Mouse (Mus musculus) heart, embryonic 13.5 days (tissue): ENCODE measurements around the gene Psma7. TPM values are rescaled to one million over a fixed set of nuclear protein-coding genes. Genes with fewer than 3 reads are reported as not detected.

Experiments used
- ATAC-seq: fragments of 200-750 bp; cut with Nextera tagmentation; 2 replicates; pipeline ENCODE4 v1.8.0; 2017; ENCODE audit warnings: moderate TSS enrichment; ENCODE audit not compliant: insufficient number of reproducible peaks, low FRiP score, low TSS enrichment; ENCODE audit errors: extremely low read depth
- H3K27ac ChIP-seq: fragments of 300-500 bp; sonication (generic); replicated peaks from 2 replicates; pipeline ENCODE4 v1.5.1; 2015; ENCODE audit warnings: moderate library complexity, mild to moderate bottlenecking, inconsistent platforms
- H3K27me3 ChIP-seq: fragments of 300-500 bp; sonication (generic); replicated peaks from 2 replicates; pipeline ENCODE4 v1.6.1; 2015; ENCODE audit warnings: mild to moderate bottlenecking, inconsistent platforms
- H3K36me3 ChIP-seq: fragments of 300-500 bp; sonication (generic); 2 replicates; pipeline ENCODE4 v1.6.1; 2015; ENCODE audit warnings: mild to moderate bottlenecking, inconsistent platforms
- H3K4me1 ChIP-seq: fragments of 300-500 bp; sonication (generic); 2 replicates; pipeline ENCODE4 v1.6.1; 2015; ENCODE audit warnings: inconsistent platforms
- H3K4me2 ChIP-seq: fragments of 300-500 bp; sonication (generic); 2 replicates; pipeline ENCODE4 v1.6.1; 2015; ENCODE audit warnings: inconsistent platforms, mild to moderate bottlenecking, moderate library complexity
- H3K4me3 ChIP-seq: fragments of 300-500 bp; sonication (generic); 2 replicates; pipeline ENCODE4 v1.5.1; 2015; ENCODE audit warnings: moderate library complexity, mild to moderate bottlenecking, inconsistent platforms
- H3K9ac ChIP-seq: fragments of 300-500 bp; sonication (generic); 2 replicates; pipeline ENCODE4 v1.6.1; 2015; ENCODE audit warnings: inconsistent platforms, mild to moderate bottlenecking, moderate library complexity
- H3K9me3 ChIP-seq: fragments of 300-500 bp; sonication (generic); 2 replicates; pipeline ENCODE4 v1.6.1; 2016; ENCODE audit warnings: inconsistent platforms
- WGBS: fragments of 180-500 bp; shearing (Covaris S2); methylation state at CpG from one replicate; pipeline ENCODE4 v1.1.7; 2015; ENCODE audit warnings: mixed read lengths; 5-methylcytosine and 5-hydroxymethylcytosine counted together
- polyA plus RNA-seq: library from polyadenylated mRNA; unstranded; fragments of >200 nt; fragmentation: Nextera tagmentation; extraction: Ambion mirVana; gene quantifications from 2 replicates; pipeline ENCODE4 v1.2.1, GENCODE M21; 2015

Psma7 gene
- polyA plus RNA-seq, 1 experiment from 2014 or later, result 382 TPM

DNA sequence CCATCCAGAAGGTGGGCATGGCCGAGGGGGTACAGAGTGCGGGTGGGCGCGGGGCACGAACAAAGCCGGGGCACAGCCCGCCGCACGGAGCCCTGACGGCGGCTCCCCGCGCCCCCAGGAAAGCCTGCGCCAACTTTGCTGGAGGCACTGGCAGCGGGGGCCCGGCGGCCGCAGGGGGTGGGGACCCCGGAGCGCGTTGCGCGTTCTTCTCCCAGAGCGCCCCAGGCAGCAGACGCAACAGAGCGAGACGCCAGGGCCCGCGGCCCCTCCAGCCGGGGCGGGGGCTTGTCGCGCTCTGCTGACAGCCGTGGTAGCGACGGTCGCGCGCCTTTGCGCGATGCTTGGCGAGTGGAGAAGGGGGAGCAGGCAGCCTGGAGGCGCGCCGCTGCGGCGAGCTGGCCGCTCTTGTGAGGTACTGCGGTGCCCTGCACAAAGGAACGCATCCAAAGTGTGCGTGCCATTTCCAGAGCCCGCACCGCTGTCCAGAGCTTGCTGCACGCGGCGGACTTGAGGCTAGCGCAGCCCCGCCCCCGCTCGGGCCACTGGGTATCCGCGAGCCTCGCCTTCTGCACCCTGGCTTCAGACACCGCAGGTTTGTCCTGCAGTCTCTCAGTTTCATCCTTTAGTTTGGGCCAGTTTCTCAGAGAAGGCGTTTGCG lies 754 bp upstream of the Psma7 start:
- Histone ChIP-seq H3K4me2 (peak overlapping the region; percentile 84), H3K4me1 (peaks cover 31% of the 10 kb centered on the region), H3K27ac (peak overlapping the region; percentile 92), H3K36me3 (peaks cover 24% of the 10 kb centered on the region), H3K27me3 (no peaks in the 10 kb centered on the region), H3K4me3 (peak overlapping the region; percentile 99), H3K9me3 (no peaks in the 10 kb centered on the region), H3K9ac (peak overlapping the region; percentile 96)
- peak; percentile 31; the same call in 1 of the 2 replicates for ATAC-seq
- WGBS, result under 1% methylated on average over 66 of the region's 66 CpGs

DNA sequence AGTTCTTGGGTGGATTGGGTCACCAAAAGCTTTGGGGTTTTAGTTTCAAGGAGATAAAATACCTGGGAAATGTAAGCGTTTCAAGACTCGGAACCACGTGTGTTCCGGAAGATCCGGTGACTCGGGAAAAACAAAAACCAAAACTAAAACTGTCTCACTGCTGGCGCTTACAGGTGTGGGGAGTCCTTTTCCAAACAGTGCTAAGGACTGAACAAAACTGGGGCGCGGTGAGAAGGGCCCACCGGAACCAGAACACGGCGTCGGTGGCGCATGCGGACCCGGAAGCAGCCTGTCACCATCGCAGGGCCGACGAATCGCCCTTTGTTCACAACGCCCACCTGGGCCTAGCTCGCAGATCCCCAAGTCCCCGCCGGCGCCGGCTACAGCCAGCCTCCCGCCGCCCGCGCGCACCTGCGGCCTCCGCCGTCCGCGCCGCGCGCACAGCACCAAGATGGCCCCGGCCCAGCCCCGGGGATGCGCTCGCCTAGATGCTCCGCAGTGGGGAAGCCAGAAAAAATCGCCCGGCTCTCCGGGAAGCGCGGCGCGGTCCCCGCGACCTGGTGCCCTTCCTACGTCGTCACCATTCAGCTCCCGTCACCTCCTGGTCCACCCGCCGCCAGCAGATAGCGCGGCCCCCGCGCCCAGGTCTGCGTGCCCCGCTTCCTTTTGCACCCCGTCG lies 517 bp downstream of the Psma7 start:
- Histone ChIP-seq H3K4me3 (peak overlapping the region; percentile 99), H3K36me3 (peaks cover 31% of the 10 kb centered on the region), H3K9me3 (no peaks in the 10 kb centered on the region), H3K27me3 (no peaks in the 10 kb centered on the region), H3K27ac (peak overlapping the region; percentile 92), H3K4me1 (peaks cover 31% of the 10 kb centered on the region), H3K9ac (peak overlapping the region; percentile 96), H3K4me2 (peak overlapping the region; percentile 84)
- peak; percentile 33; the same call in 1 of the 2 replicates for ATAC-seq
- WGBS, result under 1% methylated on average over 66 of the region's 66 CpGs

DNA sequence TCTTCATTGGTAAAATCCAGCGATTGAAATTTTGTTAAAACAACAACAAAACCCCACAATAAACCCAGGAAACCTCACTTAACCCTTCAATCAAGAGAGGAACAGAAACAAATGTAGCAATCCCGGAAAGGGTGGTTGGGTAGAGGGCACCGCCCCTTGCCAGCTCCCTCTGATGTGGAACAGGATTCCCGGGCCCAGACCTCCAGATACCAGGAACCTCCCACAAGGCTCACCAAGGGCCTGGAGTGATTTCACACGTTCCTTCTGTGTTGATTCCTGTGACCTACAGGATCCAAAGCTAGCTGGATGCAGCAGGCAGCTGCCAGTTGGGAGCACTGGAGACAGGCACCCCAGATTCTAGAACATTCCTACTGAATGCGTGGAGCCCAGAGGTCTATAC lies 1.8 kb downstream of the Psma7 start:
- 40% methylated on average over 6 of the region's 6 CpGs for WGBS
- Histone ChIP-seq H3K4me1 (peaks cover 31% of the 10 kb centered on the region), H3K27ac (no peak overlapping the region), H3K9ac (peak overlapping the region; percentile 96), H3K9me3 (no peaks in the 10 kb centered on the region), H3K4me2 (peak overlapping the region; percentile 84), H3K4me3 (peak overlapping the region; percentile 99), H3K27me3 (no peaks in the 10 kb centered on the region), H3K36me3 (peaks cover 44% of the 10 kb centered on the region)
- ATAC-seq, result no peak

DNA sequence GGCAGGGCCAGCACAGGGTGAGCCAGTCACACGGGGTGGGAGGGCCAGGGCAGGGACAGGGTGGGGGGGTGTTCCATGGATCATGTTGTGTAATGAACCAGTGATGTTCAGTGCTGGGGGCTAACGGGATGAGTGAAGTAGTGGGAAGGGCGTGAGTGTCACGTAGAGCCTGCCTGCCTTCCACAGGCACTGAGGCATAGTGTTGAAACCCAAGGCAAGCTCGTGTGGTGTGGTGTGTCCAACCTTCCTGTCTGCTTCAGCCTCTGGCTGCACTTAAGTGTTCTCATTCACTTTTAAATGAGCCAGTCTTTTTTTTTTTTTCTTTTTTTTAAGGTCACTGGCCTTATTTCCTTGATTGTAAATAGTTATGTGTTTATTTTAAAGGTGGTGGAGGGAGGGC lies 7.5 kb downstream of the Psma7 start:
- Histone ChIP-seq H3K9ac (no peak overlapping the region), H3K4me3 (no peak overlapping the region), H3K27me3 (no peaks in the 10 kb centered on the region), H3K36me3 (peaks cover 99% of the 10 kb centered on the region), H3K27ac (no peak overlapping the region), H3K4me2 (no peak overlapping the region), H3K9me3 (no peaks in the 10 kb centered on the region), H3K4me1 (peaks cover 22% of the 10 kb centered on the region)
- WGBS, result 64% methylated on average over 5 of the region's 5 CpGs
- no peak for ATAC-seq

DNA sequence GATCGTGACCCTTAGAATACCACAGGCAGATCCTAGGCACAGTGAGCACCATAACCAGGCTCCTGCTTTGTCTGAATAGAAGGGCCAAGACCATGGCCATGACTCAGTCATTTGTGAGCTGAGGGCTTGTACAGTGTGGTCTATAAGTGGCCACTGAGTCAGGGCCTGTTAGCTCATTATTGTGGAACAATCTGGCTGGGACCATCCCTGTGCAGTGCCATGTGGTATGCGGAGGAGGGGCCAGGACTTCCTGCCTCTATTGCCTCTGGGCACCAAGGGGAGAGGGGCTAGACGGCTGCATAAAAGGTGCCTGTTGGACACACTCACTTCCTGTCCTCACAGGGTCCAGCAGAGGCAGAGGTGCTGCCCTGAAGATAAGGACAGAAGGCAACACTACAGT lies 8.3 kb downstream of the Psma7 start:
- H3K27ac ChIP-seq, result no peak overlapping the region; the same call in 1 of the 2 replicates
- no peak for ATAC-seq
- H3K27me3 ChIP-seq, result no peaks in the 10 kb centered on the region
- no peak overlapping the region for H3K4me3 ChIP-seq
- no peak overlapping the region for H3K4me2 ChIP-seq
- no peaks in the 10 kb centered on the region for H3K9me3 ChIP-seq
- no peak overlapping the region for H3K9ac ChIP-seq
- peaks cover 20% of the 10 kb centered on the region for H3K4me1 ChIP-seq
- peaks cover 100% of the 10 kb centered on the region for H3K36me3 ChIP-seq
- 58% methylated on average over 3 of the region's 3 CpGs for WGBS

DNA sequence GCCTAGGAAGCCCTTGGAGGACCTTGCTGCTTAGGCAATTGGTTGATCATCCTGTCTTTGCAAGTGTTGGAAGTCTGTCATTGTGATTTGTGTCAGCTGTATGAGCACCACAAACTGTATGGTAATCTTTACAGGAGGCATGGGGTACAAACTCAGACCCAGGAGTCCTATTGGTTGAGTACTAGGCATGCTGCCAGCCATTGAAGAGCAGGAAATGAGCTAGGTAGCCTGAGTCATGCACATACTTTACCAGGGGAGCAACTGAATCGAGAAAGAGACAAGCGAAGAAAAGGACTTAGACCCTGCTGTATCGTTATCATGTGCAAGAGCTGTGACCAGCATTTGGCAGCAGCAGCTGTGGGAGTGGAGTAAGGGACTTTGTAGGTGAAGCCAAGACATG lies 9.3 kb downstream of the Psma7 start:
- peaks cover 29% of the 10 kb centered on the region for H3K4me1 ChIP-seq
- ATAC-seq, result no peak
- no peak overlapping the region for H3K4me2 ChIP-seq
- peaks cover 100% of the 10 kb centered on the region for H3K36me3 ChIP-seq
- no peak overlapping the region for H3K4me3 ChIP-seq
- WGBS, result 65% methylated on average over 3 of the region's 3 CpGs
- 0 out of 2 replicates have a peak overlapping the region, but pooled peaks have one; percentile 5 for H3K27ac ChIP-seq
- H3K27me3 ChIP-seq, result no peaks in the 10 kb centered on the region
- no peaks in the 10 kb centered on the region for H3K9me3 ChIP-seq
- no peak overlapping the region for H3K9ac ChIP-seq

DNA sequence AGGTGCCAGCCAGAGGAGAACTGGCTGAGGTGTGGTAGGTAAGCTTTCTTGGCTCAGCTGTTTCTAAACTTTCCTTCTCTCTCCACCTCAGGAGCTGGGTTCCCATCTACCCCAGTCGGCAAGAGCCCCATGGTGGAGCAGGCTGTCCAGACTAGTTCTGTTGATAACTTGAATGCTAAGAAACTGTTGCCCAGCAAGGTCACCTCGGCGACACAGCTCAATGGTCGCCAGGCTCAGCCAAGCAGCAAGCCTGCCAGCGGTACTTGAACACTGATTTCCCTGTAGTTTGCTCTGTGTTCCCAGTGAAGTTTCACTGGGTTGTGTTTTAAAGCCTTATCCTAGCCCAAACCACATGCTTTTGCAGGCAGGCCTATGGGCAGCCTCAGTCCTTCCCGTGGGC lies 11.0 kb downstream of the Psma7 start:
- no peak for ATAC-seq
- H3K27me3 ChIP-seq, result no peaks in the 10 kb centered on the region
- peaks cover 89% of the 10 kb centered on the region for H3K36me3 ChIP-seq
- H3K9ac ChIP-seq, result no peak overlapping the region
- H3K4me1 ChIP-seq, result peaks cover 45% of the 10 kb centered on the region
- no peak overlapping the region for H3K27ac ChIP-seq
- 81% methylated on average over 6 of the region's 6 CpGs for WGBS
- H3K4me3 ChIP-seq, result no peak overlapping the region
- no peak overlapping the region for H3K4me2 ChIP-seq
- H3K9me3 ChIP-seq, result no peaks in the 10 kb centered on the region

DNA sequence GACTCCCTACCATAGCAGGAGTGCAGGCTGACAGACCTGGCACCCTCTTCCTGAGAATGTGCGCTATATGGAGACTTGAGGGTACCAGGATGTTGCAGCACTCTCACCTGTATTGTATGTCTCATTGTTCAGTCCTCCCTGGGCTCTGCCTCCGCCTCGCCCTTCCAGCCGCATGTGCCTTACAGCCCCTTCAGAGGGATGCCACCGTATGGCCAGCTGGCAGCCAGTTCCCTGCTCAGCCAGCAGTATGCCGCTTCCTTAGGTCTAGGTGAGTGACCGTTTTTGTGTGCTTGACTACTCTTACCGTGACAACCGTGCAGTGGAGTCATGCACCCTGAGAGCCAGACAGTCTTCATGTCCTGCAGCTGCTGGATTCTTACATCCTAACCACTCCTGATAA lies 14.5 kb downstream of the Psma7 start:
- peak overlapping the region; percentile 97; the same call in 1 of the 2 replicates for H3K9ac ChIP-seq
- H3K4me2 ChIP-seq, result peak overlapping the region; percentile 91
- peak overlapping the region; percentile 85; the same call in 1 of the 2 replicates for H3K4me3 ChIP-seq
- peaks cover 54% of the 10 kb centered on the region for H3K36me3 ChIP-seq
- no peak for ATAC-seq
- H3K9me3 ChIP-seq, result no peaks in the 10 kb centered on the region
- H3K27ac ChIP-seq, result no peak overlapping the region
- 63% methylated on average over 9 of the region's 9 CpGs for WGBS
- peaks cover 9% of the 10 kb centered on the region for H3K27me3 ChIP-seq
- H3K4me1 ChIP-seq, result peaks cover 45% of the 10 kb centered on the region

DNA sequence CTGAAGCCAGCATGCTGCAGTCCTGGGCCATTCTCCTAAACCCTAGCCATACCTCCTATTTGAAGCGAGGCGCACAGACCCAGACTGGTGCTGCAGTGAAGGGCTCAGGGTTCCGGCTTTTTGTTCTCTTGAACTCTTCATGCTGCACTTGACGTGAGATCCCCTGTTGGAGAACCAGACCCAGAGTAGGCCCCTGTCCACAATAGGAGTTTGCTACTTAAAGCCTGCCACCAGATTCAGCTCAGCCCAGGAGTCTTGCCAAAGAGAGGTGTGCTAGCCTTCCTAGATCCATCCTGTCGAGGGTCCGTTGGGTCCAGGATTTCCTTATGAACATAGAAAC lies 16.4 kb downstream of the Psma7 start:
- H3K4me2 ChIP-seq, result peak overlapping the region; percentile 91
- H3K9me3 ChIP-seq, result no peaks in the 10 kb centered on the region
- ATAC-seq, result no peak
- 16% methylated on average over 6 of the region's 6 CpGs for WGBS
- peak overlapping the region; percentile 85 for H3K4me3 ChIP-seq
- peak overlapping the region; percentile 92; the same call in 1 of the 2 replicates for H3K27ac ChIP-seq
- H3K4me1 ChIP-seq, result peaks cover 43% of the 10 kb centered on the region
- peak overlapping the region; percentile 97 for H3K9ac ChIP-seq
- H3K36me3 ChIP-seq, result peaks cover 34% of the 10 kb centered on the region
- peaks cover 28% of the 10 kb centered on the region for H3K27me3 ChIP-seq

DNA sequence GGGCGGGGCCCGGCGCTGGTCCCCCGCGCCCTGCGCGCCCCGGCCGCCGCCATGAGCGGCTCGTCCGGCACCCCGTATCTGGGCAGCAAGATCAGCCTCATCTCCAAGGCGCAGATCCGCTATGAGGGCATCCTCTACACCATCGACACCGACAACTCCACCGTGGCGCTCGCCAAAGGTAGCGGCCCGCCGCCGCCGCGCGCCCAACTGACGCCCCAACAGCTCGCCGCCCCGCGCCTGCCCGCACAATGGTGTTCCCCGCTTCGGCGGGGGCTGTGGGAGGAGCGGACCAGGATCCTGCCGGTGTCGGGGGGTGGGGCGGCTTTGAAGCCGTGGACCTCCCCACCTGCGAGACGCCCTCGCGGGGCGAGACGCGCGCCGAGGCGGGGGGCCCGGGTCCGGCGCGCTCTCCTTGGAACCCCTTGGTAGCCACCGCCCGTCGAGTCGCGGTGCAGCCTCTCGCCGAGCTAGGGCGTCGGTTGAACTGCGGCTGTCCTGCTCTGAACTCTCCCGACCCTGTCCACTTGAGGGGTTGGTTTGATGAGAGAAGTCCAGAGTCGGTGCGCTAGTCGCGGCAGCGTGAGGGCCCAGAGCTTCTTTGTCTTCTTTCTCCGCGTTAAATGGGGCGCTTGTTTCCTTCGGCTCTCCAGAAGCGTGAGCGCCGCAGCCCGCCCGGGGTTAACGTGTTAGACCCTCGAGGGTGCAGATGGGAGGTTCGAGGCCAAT lies 16.9 kb downstream of the Psma7 start:
- peak overlapping the region; percentile 92 for H3K27ac ChIP-seq
- under 1% methylated on average over 83 of the region's 84 CpGs for WGBS
- peaks cover 33% of the 10 kb centered on the region for H3K27me3 ChIP-seq
- no peaks in the 10 kb centered on the region for H3K9me3 ChIP-seq
- peak overlapping the region; percentile 97 for H3K9ac ChIP-seq
- H3K4me2 ChIP-seq, result peak overlapping the region; percentile 91
- peak overlapping the region; percentile 85 for H3K4me3 ChIP-seq
- H3K4me1 ChIP-seq, result peaks cover 43% of the 10 kb centered on the region
- peaks cover 29% of the 10 kb centered on the region for H3K36me3 ChIP-seq
- peak; percentile 11; the same call in 1 of the 2 replicates for ATAC-seq

DNA sequence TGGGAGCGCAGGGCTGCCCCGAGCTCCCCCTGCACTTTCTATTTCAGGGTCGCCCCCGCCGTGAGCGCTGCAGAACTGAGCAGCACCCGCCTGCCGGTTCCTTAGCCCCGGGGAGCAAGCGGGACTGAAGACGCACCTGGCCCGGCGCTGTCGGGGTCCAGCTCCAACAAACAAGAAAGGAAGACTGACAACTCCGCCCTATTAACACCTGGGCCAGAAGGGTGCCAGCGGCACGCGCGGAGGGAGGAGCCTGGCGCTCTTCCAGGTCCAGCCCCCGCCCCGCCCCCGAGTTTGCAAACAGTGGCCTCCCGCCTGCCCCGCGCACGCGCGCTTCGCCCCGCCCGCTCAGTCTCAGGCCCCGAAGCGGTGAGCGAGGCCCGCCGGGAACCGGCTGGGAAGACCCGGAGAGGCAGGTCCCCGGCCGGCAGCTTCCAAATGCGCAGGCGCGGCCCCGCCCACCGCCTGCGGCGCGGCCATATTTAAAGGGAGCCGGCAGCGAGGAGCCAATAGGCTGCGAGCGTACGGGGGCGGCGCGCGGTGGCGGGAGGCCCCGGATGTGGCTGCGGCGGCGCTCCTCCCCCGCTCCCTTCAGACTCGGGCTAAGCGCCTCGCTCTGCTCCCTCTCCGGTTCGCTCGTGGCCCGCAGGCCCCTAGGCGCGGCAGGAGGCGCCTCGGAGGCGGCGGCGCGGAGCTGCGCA lies 17.7 kb downstream of the Psma7 start, which contains the start of gene Lsm14b:
Gene Lsm14b, plus strand, starts transcription at position 587 of the 698 bp plus-strand sequence.
- peaks cover 22% of the 10 kb centered on the region for H3K36me3 ChIP-seq
- H3K4me3 ChIP-seq, result peak within 1 kb of the TSS; percentile 85
- peak within 1 kb of the TSS; percentile 93 for H3K4me2 ChIP-seq
- peak within 1 kb of the TSS; percentile 97 for H3K9ac ChIP-seq
- ATAC-seq, result peak; percentile 94
- peaks cover 43% of the 10 kb centered on the region for H3K4me1 ChIP-seq
- no peaks in the 10 kb centered on the region for H3K9me3 ChIP-seq
- under 1% methylated on average over 75 of the region's 80 CpGs for WGBS
- H3K27ac ChIP-seq, result peak within 1 kb of the TSS; percentile 92
- H3K27me3 ChIP-seq, result peaks cover 41% of the 10 kb centered on the region
